Mouse (Mus musculus): ENCODE measurements at regions not wholly inside any gene's neighbourhood (a gene's known extent, or its start where the extent isn't known, plus 50 kb on each side); places are given as distances from the start of the nearest gene placed in this dataset.

DNA sequence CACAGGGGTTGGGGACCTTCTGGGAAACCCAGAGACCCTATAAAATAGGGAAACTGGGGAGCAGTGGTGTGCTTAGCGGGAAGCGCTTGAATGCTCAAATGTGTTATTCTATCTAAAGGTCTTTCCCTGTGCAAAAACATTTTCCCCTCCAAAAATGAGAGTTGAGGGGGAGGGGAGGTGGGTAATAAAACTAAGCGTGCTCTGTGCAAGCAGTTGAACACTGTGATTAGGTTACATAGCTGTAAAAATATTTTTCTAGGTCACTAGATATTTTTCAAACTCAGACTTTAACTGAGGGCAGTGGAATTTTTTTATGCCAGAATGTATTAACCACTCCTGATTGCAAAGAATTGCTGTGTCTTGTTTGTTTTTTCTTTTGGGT lies 77.0 kb upstream of the Tbl1x start:
- DNase-seq (ENCODE audit: low spot score) = no peak

DNA sequence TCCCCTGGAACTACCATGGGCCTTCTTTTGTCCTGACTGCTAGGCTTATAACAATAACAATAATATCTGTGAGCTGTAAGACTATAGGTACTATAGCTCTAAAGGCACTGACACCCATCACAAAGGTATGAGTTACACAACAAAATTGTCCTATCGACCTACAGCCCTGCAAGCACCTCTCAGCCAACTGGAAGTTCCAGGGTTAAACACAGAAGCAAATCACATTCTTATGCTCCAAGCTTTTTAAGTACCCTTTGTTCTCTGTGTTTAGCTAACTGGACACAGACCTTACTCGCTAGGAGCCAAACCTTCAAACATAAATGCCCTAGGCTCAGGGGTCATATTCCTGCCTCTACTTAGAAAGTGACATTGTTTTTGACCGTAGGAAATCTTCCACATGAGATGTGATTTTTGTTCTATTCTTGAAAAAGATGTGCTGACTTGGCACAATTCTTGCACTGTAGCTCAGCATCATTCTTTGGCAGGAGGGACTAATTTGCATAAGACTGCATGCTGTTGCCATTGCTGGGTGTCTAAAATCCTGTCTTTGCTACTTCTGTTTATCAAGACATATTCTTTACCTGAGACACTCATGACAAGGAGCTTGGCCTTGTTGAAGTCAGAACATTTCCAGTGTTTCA lies 66.8 kb upstream of the Tbl1x start:
- no peak for DNase-seq (ENCODE audit: low spot score)

DNA sequence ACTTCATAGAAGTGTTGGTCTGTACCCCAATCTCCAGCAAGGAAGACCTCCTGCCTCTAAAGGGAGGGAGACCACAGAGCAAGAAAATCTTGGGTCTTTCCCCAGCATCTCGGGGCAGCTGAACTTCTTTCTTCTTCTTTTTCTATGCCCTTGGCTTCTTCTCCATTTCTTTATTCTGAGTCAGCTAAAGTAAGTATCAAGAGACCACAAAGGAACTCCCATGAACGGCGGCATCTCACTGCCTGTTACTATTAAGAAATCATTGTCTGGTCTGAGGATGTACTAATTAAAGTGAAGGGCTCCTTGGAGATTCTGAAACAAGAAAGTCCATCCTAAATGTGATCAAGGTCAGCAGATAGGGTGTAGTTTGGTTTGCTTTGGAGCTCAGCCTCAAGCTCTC lies 64.1 kb upstream of the Tbl1x start:
- no peak for DNase-seq (ENCODE audit: low spot score)

DNA sequence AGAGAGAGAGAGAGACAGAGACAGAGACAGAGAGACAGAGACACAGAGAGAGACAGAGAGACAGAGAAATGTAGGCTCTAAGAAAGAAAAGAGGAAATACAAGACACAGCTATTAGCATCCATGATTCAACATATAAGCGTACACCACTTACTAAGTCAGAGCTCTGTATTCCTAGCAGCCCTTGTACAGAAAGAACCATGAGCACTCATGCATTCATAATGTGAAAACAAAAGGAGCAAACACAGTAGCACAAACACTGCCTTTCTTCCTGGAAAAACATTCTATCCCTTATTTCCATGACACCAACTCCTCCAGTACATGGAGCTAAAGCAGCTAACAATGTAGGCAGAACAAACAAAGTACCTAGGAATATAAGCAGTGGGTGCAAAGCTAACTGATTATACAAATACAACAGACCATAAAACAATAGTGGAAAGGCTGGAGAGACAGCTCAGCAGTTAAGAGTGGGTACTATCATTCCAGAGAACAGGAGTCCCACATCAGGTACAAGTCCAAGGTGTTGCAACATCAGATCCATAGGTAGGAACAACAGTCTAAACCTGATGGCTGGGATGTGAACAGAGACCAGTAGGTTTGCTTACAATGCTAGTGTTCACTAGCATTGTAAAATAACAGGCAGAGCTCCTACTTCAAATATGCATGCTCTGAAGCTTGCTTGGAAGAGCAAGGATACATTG lies 58.7 kb upstream of the Tbl1x start:
- DNase-seq (ENCODE audit: low spot score) = peak; percentile 69

All from retina, embryonic 14.5 days (tissue).